Mouse (Mus musculus) v-Abl transformed pro-B cells (cell line): ENCODE measurements around the gene Trem2.

ENCODE experiments used
- in situ Hi-C, 2 experiments: fragments of 400-800 bp; cut with MboI; formaldehyde crosslinking; loops; one replicate each; pipeline ENCODE4 v1.15.1; 2025; ENCODE audit not compliant: unreplicated experiment in 2 of 2

Gene Trem2

DNA sequence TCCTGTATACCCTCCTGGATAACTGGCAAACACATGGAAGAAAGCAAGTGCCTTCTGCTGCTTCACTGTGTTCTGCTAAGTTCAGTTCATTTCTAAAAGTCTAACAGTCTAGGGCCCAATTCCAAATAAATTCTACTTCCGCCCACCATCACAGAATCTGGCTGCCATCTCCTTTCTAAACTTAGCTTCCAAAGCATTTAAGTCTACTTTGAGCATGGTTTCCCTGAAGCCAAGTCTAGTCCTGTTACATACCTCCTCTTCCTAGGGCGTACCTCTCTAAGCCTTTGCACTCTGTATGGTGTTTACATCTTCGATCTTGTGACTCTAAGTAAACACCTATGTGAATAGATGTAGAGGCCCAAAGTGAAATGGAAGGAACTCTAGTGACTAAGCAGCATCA is 46.4 kb downstream of the Trem2 start:
- in situ Hi-C loops = no loop called here

DNA sequence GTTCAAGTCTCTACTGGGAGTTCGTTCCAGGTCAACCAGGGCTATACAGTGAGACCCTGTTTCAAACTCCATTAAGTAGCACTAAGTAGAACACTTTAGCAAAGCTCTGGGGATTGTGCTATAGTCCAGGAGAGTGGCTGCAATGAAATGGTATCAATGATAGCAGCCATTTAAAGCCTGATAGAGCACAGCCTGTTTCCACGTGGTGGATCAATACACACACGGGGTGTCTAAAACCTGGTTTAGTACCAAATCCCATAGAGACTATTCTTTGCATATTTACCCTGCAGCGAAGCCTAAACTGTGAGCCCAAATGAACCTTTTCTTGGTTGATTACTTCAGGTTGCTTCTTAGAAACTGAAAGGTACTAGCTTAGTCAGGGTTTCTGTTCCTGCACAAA is 55.5 kb downstream of the Trem2 start:
- in situ Hi-C loops = loop anchor here (10.0 to 25.0 kb wide), 4 partner anchors 297 to 1786 kb away; partner anchors contain the start of genes Rftn1 (in 1 of the 2) and Ubr2 (in 1 of the 2)

DNA sequence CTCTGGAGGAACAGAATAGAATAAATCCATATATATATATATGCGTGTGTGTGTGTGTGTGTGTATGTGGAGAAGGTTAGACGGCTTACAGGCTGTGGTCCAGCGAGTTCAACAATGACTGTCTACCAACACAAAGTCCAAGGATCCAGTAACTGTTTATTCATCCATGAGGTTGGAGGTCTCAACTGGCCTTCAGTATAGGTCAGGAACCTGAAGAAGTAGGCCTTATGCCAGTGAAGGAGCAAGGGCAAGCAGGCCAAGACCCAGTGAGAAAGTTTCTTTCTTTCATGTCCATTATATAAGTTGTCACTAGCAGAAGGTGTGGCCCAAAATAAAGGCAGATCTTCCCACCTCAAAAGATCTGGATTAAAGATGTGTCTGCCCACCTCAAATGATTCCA is 56.5 kb downstream of the Trem2 start:
- in situ Hi-C loops = loop anchor here (10.0 to 25.0 kb wide), 4 partner anchors 298 to 1785 kb away; partner anchors contain the start of genes Rftn1 (in 1 of the 2) and Ubr2 (in 1 of the 2)
